Mouse (Mus musculus) cerebellum, adult 2 months (tissue): ENCODE measurements around the gene Hectd4. TPM values are rescaled to one million over a fixed set of nuclear protein-coding genes. Genes with fewer than 3 reads are reported as not detected.

Experiments used
- DNase-seq, 2 experiments: peaks; one replicate each; pipeline ENCODE4 v3.0.0; 2021
- H3K27ac ChIP-seq: fragments of 200-500 bp; 2 replicates; pipeline ENCODE4 v1.5.1; 2012; ENCODE audit warnings: low read length, control low read depth, inconsistent platforms; ENCODE audit not compliant: insufficient read depth
- H3K27me3 ChIP-seq: fragments of 200-500 bp; 2 replicates; pipeline ENCODE4 v1.6.1; 2012; ENCODE audit warnings: inconsistent platforms, mild to moderate bottlenecking, low read length, moderate library complexity; ENCODE audit not compliant: control insufficient read depth, insufficient read depth
- H3K4me1 ChIP-seq: fragments of 200-500 bp; 2 replicates; pipeline ENCODE4 v1.6.1; 2011; ENCODE audit warnings: low read length; ENCODE audit not compliant: control insufficient read depth, insufficient read depth
- H3K4me3 ChIP-seq: fragments of 200-500 bp; replicated peaks from 2 replicates; pipeline ENCODE3; 2011; ENCODE audit warnings: mild to moderate bottlenecking, low read depth, low read length, control low read depth; ENCODE audit not compliant: insufficient read depth
- CTCF ChIP-seq: fragments of 200-500 bp; IDR thresholded peaks from 2 replicates; pipeline ENCODE4 v1.5.1; 2011; ENCODE audit warnings: low read depth, mild to moderate bottlenecking, control low read depth, low read length, moderate library complexity, borderline replicate concordance; ENCODE audit not compliant: insufficient read depth
- POLR2A ChIP-seq: fragments of 200-500 bp; IDR thresholded peaks from 2 replicates; pipeline ENCODE4 v1.6.1; 2011; ENCODE audit warnings: low read length, control low read depth, borderline replicate concordance; ENCODE audit not compliant: insufficient read depth
- WGBS: fragments of 180-500 bp; shearing (Covaris S2); methylation state at CpG from one replicate; pipeline ENCODE4 v1.1.7; 2018; 5-methylcytosine and 5-hydroxymethylcytosine counted together
- polyA plus RNA-seq: library from polyadenylated mRNA; depleted of rRNA; stranded (reverse); fragments of >200 nt; gene quantifications from 2 replicates; pipeline ENCODE4 v1.2.3, GENCODE M21; 2012; rRNA removed

Hectd4 gene
- 81.2 and 86.4 TPM in 2 replicates for polyA plus RNA-seq

- peak within 1 kb of the TSS; percentile 98 for H3K4me3 ChIP-seq
- H3K27me3 ChIP-seq: no peaks in the 10 kb centered on the region
- H3K4me1 ChIP-seq: peaks cover 2% of the 10 kb centered on the region; the same call in 1 of the 2 replicates
- H3K27ac ChIP-seq: peak within 1 kb of the TSS; percentile 97
- under 1% methylated on average over 83 of the region's 90 CpGs for WGBS
- DNase-seq: peak; percentile 93 to 97
- TF ChIP-seq CTCF (no peak), POLR2A (peak; percentile 65)
Observed at GRCm38 (mm10) chr5:121219980-121220731, at the start of gene Hectd4. TSS of gene Hectd4 (plus strand) at chr5:121220219.

DNA sequence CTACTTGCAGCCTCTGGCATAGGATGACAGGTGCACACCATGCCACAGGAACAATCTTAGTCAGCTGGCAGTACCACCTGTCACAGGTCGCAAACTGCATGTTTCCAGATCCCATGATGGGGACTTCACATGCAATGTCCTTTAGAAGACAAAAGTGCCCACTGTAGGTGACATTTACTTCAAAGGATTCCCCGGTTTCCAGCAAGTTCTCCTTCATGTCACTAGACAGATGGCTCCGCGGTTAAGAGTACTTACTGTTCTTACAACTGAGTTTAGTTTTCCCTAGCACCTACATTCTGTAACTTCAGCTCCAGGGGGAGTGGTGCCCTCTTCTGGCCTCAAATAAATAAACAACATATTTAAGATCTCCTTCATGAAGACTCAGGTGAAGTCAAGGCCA is 47.2 kb upstream of the Hectd4 start:
- H3K4me3 ChIP-seq: no peak overlapping the region
- H3K27ac ChIP-seq: peak overlapping the region; percentile 26
- peak; percentile 61 to 64 for DNase-seq
- WGBS: 8% methylated on average over 4 of the region's 4 CpGs
- TF ChIP-seq POLR2A: no peak
- peak; percentile 49; the same call in 1 of the 2 replicates for TF ChIP-seq CTCF
- H3K27me3 ChIP-seq: no peaks in the 10 kb centered on the region
- peaks cover 15% of the 10 kb centered on the region for H3K4me1 ChIP-seq

GRCm38 (mm10) chr5:121179077-121179857 is 40.8 kb upstream of the Hectd4 start:
- Histone ChIP-seq H3K4me3 (no peak overlapping the region), H3K27me3 (no peaks in the 10 kb centered on the region), H3K4me1 (peaks cover 23% of the 10 kb centered on the region), H3K27ac (peak overlapping the region; percentile 69; the same call in 1 of the 2 replicates)
- no peak for DNase-seq
- WGBS: 74% methylated on average over 9 of the region's 9 CpGs
- TF ChIP-seq POLR2A (no peak), CTCF (no peak)

DNA sequence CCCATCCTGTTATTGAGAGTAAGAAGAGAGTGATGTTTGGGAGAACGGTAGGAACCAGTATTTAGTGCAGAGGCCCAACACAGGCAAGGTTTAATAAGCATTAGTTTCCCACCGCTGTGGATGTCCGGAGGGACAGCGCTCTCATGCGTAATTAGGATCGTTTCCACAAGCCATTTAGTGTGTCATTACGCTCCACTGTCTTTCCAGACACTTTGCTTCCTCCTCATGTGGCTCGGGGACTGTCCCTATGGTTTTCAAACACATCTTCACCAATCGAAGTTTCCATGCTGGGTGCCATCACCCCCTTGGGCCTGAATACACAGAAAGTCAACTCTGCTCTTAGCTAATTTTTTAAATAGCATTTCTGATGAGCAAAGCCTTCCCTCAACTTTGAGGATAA is 36.8 kb upstream of the Hectd4 start:
- WGBS: 35% methylated on average over 9 of the region's 9 CpGs
- Histone ChIP-seq H3K27me3 (no peaks in the 10 kb centered on the region), H3K27ac (peak overlapping the region; percentile 34; the same call in 1 of the 2 replicates), H3K4me1 (peaks cover 50% of the 10 kb centered on the region), H3K4me3 (no peak overlapping the region)
- no peak for TF ChIP-seq CTCF
- no peak for TF ChIP-seq POLR2A
- DNase-seq: no peak

- Histone ChIP-seq H3K4me1 (peaks cover 49% of the 10 kb centered on the region), H3K27me3 (no peaks in the 10 kb centered on the region), H3K27ac (peak overlapping the region; percentile 55; the same call in 1 of the 2 replicates), H3K4me3 (no peak overlapping the region)
- no peak for DNase-seq
- TF ChIP-seq POLR2A: no peak
- no peak for TF ChIP-seq CTCF
- whole genome bisulfite sequencing: 19% methylated on average over 2 of the region's 2 CpGs
Observed at GRCm38 (mm10) chr5:121184375-121184774, 35.6 kb upstream of the Hectd4 start.

- 3% methylated on average over 11 of the region's 11 CpGs for WGBS
- peak overlapping the region; percentile 35 for H3K4me3 ChIP-seq
- H3K27ac ChIP-seq: peak overlapping the region; percentile 55
- peak; percentile 40 to 53 for DNase-seq
- TF ChIP-seq CTCF (no peak), POLR2A (no peak)
- no peaks in the 10 kb centered on the region for H3K27me3 ChIP-seq
- peaks cover 49% of the 10 kb centered on the region for H3K4me1 ChIP-seq
Observed at GRCm38 (mm10) chr5:121184945-121185551, 35.0 kb upstream of the Hectd4 start.

GRCm38 (mm10) chr5:121187580-121188001 is 32.4 kb upstream of the Hectd4 start:
- Histone ChIP-seq H3K27ac (peak overlapping the region; percentile 76), H3K4me3 (peak overlapping the region; percentile 25), H3K27me3 (no peaks in the 10 kb centered on the region), H3K4me1 (peaks cover 46% of the 10 kb centered on the region)
- 10% methylated on average over 8 of the region's 8 CpGs for WGBS
- peak; percentile 47 to 48 for DNase-seq
- TF ChIP-seq POLR2A (no peak), CTCF (no peak)
